18 mouse cellular contexts compared by ENCODE assay signal in the genomic region with DNA sequence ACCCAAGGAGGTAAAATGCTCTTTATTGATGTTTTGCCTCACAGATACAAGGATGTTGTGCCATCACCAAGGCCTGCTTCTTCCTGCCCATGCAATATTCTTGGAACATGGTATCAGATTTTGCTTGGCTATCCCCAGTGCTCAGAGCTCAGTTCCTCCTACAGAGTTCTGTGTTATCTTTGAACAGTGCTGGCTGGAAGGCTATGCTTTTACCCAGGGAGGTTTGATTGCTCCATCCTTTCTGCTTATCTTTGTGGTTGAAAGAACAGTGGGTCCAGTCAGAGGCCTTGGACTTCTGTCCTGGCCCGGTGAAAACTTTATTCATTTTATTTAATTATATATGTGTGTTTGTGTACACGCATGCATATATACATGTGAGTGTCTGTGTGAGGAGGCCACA.
"Had no signal": no experiment of that assay in that cellular context is flagged by ENCODE, and none has a peak within 500 bp of the region (broad histone marks: within the 10 kb centered on the region; RNA-seq: fewer than 3 reads in every experiment).

No protein-coding gene starts in this region.

- H3K27me3 ChIP-seq: kidney, embryonic 15.5 days; liver, embryonic 13.5 days; midbrain, embryonic 15.5 days; neural tube, embryonic 13.5 days had no signal

- ATAC-seq: lung, postnatal 0 days; midbrain, embryonic 15.5 days had no signal

- DNase-seq: kidney, adult 11 months; kidney, adult 8-10 months; kidney, postnatal 10 days; kidney, postnatal 36 days; layer of hippocampus, postnatal 36 days; liver, embryonic 13.5 days; lung, embryonic 14.5 days; lung, postnatal 36 days; retina, postnatal 1 day; right cerebral cortex, postnatal 25 days; thymus, postnatal 4 days had no signal

- H3K27ac ChIP-seq: kidney, embryonic 15.5 days; left cerebral cortex, adult 2 months; liver, embryonic 13.5 days; midbrain, embryonic 10.5 days; midbrain, embryonic 15.5 days; neural tube, embryonic 13.5 days; stomach, postnatal 0 days had no signal

- H3K9me3 ChIP-seq: kidney, embryonic 15.5 days; liver, embryonic 13.5 days; midbrain, embryonic 15.5 days; neural tube, embryonic 13.5 days had no signal

- H3K36me3 ChIP-seq: kidney, embryonic 15.5 days; liver, embryonic 13.5 days; midbrain, embryonic 10.5 days; midbrain, embryonic 15.5 days; neural tube, embryonic 13.5 days had no signal

- H3K9ac ChIP-seq: kidney, embryonic 15.5 days; liver, embryonic 13.5 days; lung, embryonic 14.5 days; midbrain, embryonic 15.5 days; neural tube, embryonic 13.5 days had no signal

- H3K4me2 ChIP-seq: kidney, embryonic 15.5 days; liver, embryonic 13.5 days; lung, embryonic 14.5 days; midbrain, embryonic 15.5 days; neural tube, embryonic 13.5 days had no signal

- H3K4me3 ChIP-seq: kidney, embryonic 15.5 days; left cerebral cortex, adult 2 months; liver, embryonic 13.5 days; midbrain, embryonic 10.5 days; midbrain, embryonic 15.5 days; neural tube, embryonic 13.5 days had no signal
